Comparison of ENCODE assay signal across 9 mouse cellular contexts in genomic region chr14:103550480-103550879, GRCm38 (mm10). TPM values are rescaled to one million over a fixed set of nuclear protein-coding genes. Genes with fewer than 3 reads are reported as not detected.
DNase-seq lines count a peak whose midpoint lies in the region; ATAC-seq and TF ChIP-seq lines count a peak whose summit lies in the region.
"Had no signal": no experiment of that assay in that cellular context is flagged by ENCODE, and none has a peak within 500 bp of the region (broad histone marks: within the 10 kb centered on the region; RNA-seq: fewer than 3 reads in every experiment).

No protein-coding gene starts in this region.

- ATAC-seq in lung, embryonic 14.5 days (ENCODE audit: insufficient read depth), result peak; percentile 88

- WGBS in large intestine, adult 2 months, result 12% methylated on average over 8 of the region's 8 CpGs
- 14% methylated on average over 8 of the region's 8 CpGs for WGBS in lung, embryonic 14.5 days
- 14% methylated on average over 8 of the region's 8 CpGs for WGBS in thymus, adult 2 months

- no peaks in the 10 kb centered on the region for H3K36me3 ChIP-seq in lung, embryonic 14.5 days (ENCODE audit: insufficient read depth)
- no peaks in the 10 kb centered on the region for H3K36me3 ChIP-seq in thymus, adult 2 months (ENCODE audit: control insufficient read depth, insufficient read depth, low read length)
- H3K36me3 ChIP-seq: heart, embryonic 13.5 days had no signal

- no peak overlapping the region for H3K4me3 ChIP-seq in bone marrow macrophage, adult 2 months (ENCODE audit: insufficient read depth, low read length)
- no peak overlapping the region for H3K4me3 ChIP-seq in embryonic fibroblast, embryonic 13.5 days (ENCODE audit: insufficient read depth, low read length)
- H3K4me3 ChIP-seq in lung, embryonic 14.5 days (ENCODE audit: low read depth, low read length), result no peak overlapping the region
- no peak overlapping the region for H3K4me3 ChIP-seq in thymus, adult 2 months (ENCODE audit: control insufficient read depth, insufficient read depth, low read length)
- H3K4me3 ChIP-seq: heart, embryonic 13.5 days had no signal

- H3K27ac ChIP-seq in bone marrow macrophage, adult 2 months (ENCODE audit: insufficient read depth, low read depth, low read length), result no peak overlapping the region
- no peak overlapping the region for H3K27ac ChIP-seq in embryonic fibroblast, embryonic 13.5 days (ENCODE audit: insufficient read depth, low read length)
- no peak overlapping the region for H3K27ac ChIP-seq in lung, embryonic 14.5 days (ENCODE audit: low read depth)
- H3K27ac ChIP-seq in thymus, adult 2 months (ENCODE audit: control insufficient read depth, insufficient read depth, low read length), result no peak overlapping the region
- H3K27ac ChIP-seq: heart, embryonic 13.5 days had no signal

- H3K4me1 ChIP-seq in bone marrow macrophage, adult 2 months (ENCODE audit: control insufficient read depth, insufficient read depth, low read length), result no peaks in the 10 kb centered on the region
- H3K4me1 ChIP-seq in embryonic fibroblast, embryonic 13.5 days (ENCODE audit: control insufficient read depth, insufficient read depth, low read length), result no peaks in the 10 kb centered on the region
- H3K4me1 ChIP-seq in lung, embryonic 14.5 days (ENCODE audit: insufficient read depth), result no peaks in the 10 kb centered on the region
- no peaks in the 10 kb centered on the region for H3K4me1 ChIP-seq in thymus, adult 2 months (replicated peaks; ENCODE audit: control insufficient read depth, insufficient read depth, low read length)
- H3K4me1 ChIP-seq: heart, embryonic 13.5 days had no signal

- TF ChIP-seq CTCF in bone marrow macrophage, adult 2 months (IDR thresholded peaks at IDR 0.05; ENCODE audit: low read depth, low read length), result peak; percentile 60
- TF ChIP-seq CTCF in embryonic fibroblast, embryonic 13.5 days (IDR thresholded peaks at IDR 0.05; ENCODE audit: borderline replicate concordance, insufficient read depth, low read length), result peak; percentile 81
- TF ChIP-seq CTCF in lung, embryonic 14.5 days (IDR thresholded peaks at IDR 0.05; ENCODE audit: low read depth), result peak; percentile 91
- no peak for TF ChIP-seq CTCF in thymus, adult 2 months (IDR thresholded peaks at IDR 0.05; ENCODE audit: borderline replicate concordance, control insufficient read depth, extremely low read depth, insufficient read depth, low read length, poor library complexity)

- H3K9me3 ChIP-seq in lung, embryonic 14.5 days (ENCODE audit: low read depth, low read length), result no peaks in the 10 kb centered on the region
- H3K9me3 ChIP-seq: heart, embryonic 13.5 days had no signal

- TF ChIP-seq POLR2A in bone marrow macrophage, adult 2 months (IDR thresholded peaks at IDR 0.05; ENCODE audit: borderline replicate concordance, low read depth, low read length), result no peak
- TF ChIP-seq POLR2A in embryonic fibroblast, embryonic 13.5 days (IDR thresholded peaks at IDR 0.05; ENCODE audit: low read depth, low read length), result no peak
- TF ChIP-seq POLR2A in thymus, adult 2 months (IDR thresholded peaks at IDR 0.05; ENCODE audit: control insufficient read depth, extremely low read depth, insufficient read depth, low read length, poor library complexity), result no peak

- H3K9ac ChIP-seq in lung, embryonic 14.5 days, result no peak overlapping the region
- H3K9ac ChIP-seq: heart, embryonic 13.5 days had no signal

- H3K4me2 ChIP-seq in lung, embryonic 14.5 days, result no peak overlapping the region
- H3K4me2 ChIP-seq: heart, embryonic 13.5 days had no signal

- H3K27me3 ChIP-seq in lung, embryonic 14.5 days (ENCODE audit: insufficient read depth, low read length), result no peaks in the 10 kb centered on the region
- no peaks in the 10 kb centered on the region for H3K27me3 ChIP-seq in thymus, adult 2 months (ENCODE audit: control insufficient read depth, insufficient read depth, low read length)
- H3K27me3 ChIP-seq: heart, embryonic 13.5 days had no signal

- peak; percentile 63 to 71 for DNase-seq in CD8-positive naive resting alpha-beta T cell, adult 2 months (ENCODE audit: low read depth in 2 of 2, low spot score in 2 of 2)
- DNase-seq in heart, postnatal 25 days (ENCODE audit: low spot score), result peak; percentile 9
- peak; percentile 61 for DNase-seq in large intestine, adult 2 months (ENCODE audit: low read depth, low spot score)
- DNase-seq in lung, embryonic 14.5 days, result peak; percentile 94
- DNase-seq in ovary, postnatal 10 days (ENCODE audit: low spot score), result peak; percentile 63
- peak; percentile 74 for DNase-seq in thymus, adult 2 months

- intact Hi-C loops in heart, postnatal 25 days (cut with DNase I), result loop anchor here (1.0 to 10.0 kb wide), 2 partner anchors 144 to 1264 kb away; no protein-coding TSS in a partner anchor

RNA-seq across cellular contexts. Expression of gene Scel, which starts 37.3 kb away (rescaled TPM):
- polyA plus RNA-seq in bone marrow macrophage, adult 2 months (2012; ENCODE audit: insufficient read depth, insufficient read length, missing spikeins), result not detected in 2 replicates
- polyA plus RNA-seq in embryonic fibroblast, embryonic 13.5 days (2011; ENCODE audit: insufficient read length, low read depth, missing spikeins), result 0.40 and 0.56 TPM in 2 replicates
- under 1 TPM; 0.28 to 0.49 TPM for total RNA-seq in heart, postnatal 25 days (2021)
- not detected in 2 replicates for polyA plus RNA-seq in large intestine, adult 2 months (2012; rRNA removed)
- polyA plus RNA-seq in lung, embryonic 14.5 days (2014; fragmentation: Nextera tagmentation; extraction: Ambion mirVana), result 1.7 and 1.9 TPM in 2 replicates
- polyA plus RNA-seq in thymus, adult 2 months (2012; rRNA removed), result 0.07 and 0.10 TPM in 2 replicates

Comparison
In these comparisons a context has a peak if more than half of its experiments do, and no peak if none do; other contexts are left out.
1. DNase-seq: peak in every context shown above with its lines; median percentile 94 in lung, embryonic 14.5 days; 74 in thymus, adult 2 months; 67 in CD8-positive naive resting alpha-beta T cell, adult 2 months; 63 in ovary, postnatal 10 days; 61 in large intestine, adult 2 months; 9 in heart, postnatal 25 days.